8 mouse cellular contexts compared by ENCODE assay signal in the genomic region with DNA sequence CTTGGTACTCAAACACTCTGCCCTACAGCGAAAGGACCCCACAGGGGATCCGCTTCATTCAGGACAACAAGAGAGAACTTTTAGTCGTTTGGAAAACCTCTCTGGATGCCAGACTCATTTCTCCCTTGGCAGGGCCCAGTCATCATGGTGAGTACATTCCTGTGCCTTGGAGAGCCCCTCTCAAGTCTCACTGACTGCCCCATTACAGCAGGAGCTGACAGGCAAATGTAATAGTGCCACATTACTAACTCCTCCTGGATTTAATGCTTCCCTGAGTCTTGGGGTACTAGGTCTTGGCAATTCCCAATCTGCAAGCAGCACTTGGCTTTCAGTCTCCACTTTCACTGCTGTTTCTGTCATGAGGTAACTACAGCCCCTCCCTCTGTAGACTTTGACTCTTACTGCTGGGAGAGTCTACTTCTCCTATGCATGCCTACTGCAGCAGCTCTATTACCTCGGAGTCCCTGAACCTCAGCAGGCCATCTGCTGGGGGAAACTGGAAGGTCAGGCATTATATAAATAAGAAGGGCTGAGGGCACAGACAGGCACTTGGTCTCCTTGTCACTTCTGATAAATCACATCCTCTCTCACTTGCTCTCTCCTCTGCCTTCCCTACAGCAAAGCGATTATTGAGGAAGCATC.
A peak's percentile ranks its signal among the peaks of the same experiment; 100 is the strongest.
DNase-seq lines count a peak whose midpoint lies in the region; ATAC-seq and TF ChIP-seq lines count a peak whose summit lies in the region.

No protein-coding gene starts in this region.

- H3K9ac ChIP-seq in embryonic facial prominence, embryonic 14.5 days (ENCODE audit: low read depth, low read length): no peak overlapping the region
- H3K9ac ChIP-seq in lung, embryonic 14.5 days: no peak overlapping the region
- no peak overlapping the region for H3K9ac ChIP-seq in forebrain, embryonic 12.5 days

- peak; percentile 7 for DNase-seq in kidney, adult 2 months
- DNase-seq in kidney, adult 11 months: no peak
- no peak for DNase-seq in Patski (ENCODE audit: low read depth, low spot score)
- DNase-seq in embryonic facial prominence, embryonic 14.5 days (ENCODE audit: low spot score): peak; percentile 52
- peak; percentile 35 for DNase-seq in lung, embryonic 14.5 days
- no peak for DNase-seq in spleen, postnatal 10 days (ENCODE audit: low spot score in 2 of 2)
- no peak for DNase-seq in urinary bladder, adult 2 months (ENCODE audit: low spot score)

- H3K4me2 ChIP-seq in embryonic facial prominence, embryonic 14.5 days (ENCODE audit: low read depth, low read length): no peak overlapping the region
- H3K4me2 ChIP-seq in lung, embryonic 14.5 days: no peak overlapping the region
- H3K4me2 ChIP-seq in forebrain, embryonic 12.5 days: no peak overlapping the region

- TF ChIP-seq CTCF in kidney, adult 2 months (conservative IDR thresholded peaks at IDR 0.05; ENCODE audit: insufficient read depth, insufficient read length, low read depth, low read length): no peak; the same call in 1 of the 2 replicates
- peak; percentile 33 for TF ChIP-seq CTCF in Patski (IDR thresholded peaks at IDR 0.05)
- peak; percentile 45 for TF ChIP-seq CTCF in lung, embryonic 14.5 days (IDR thresholded peaks at IDR 0.05; ENCODE audit: low read depth)

- CTCF ChIA-PET in Patski (lab: Charles Lee): interaction anchor here (0.7 kb wide), 1 partner anchor 1254 kb away, joined by 3 read pairs; no protein-coding TSS in a partner anchor

- in situ Hi-C loops in Patski (cut with MboI; ENCODE audit: low pct_unique_long_range_greater_than_20kb): no loop called here

- H3K4me1 ChIP-seq in kidney, adult 2 months (ENCODE audit: control insufficient read depth, insufficient read depth, low read length): no peaks in the 10 kb centered on the region
- 0 out of 2 replicates have a peak, but pooled peaks cover 7% of the 10 kb centered on the region for H3K4me1 ChIP-seq in embryonic facial prominence, embryonic 14.5 days (ENCODE audit: control insufficient read depth, insufficient read depth, low read length)
- H3K4me1 ChIP-seq in lung, embryonic 14.5 days (ENCODE audit: insufficient read depth): no peaks in the 10 kb centered on the region; the same call in 1 of the 2 replicates
- peaks cover 7% of the 10 kb centered on the region; the same call in 1 of the 2 replicates for H3K4me1 ChIP-seq in forebrain, embryonic 12.5 days

- WGBS in kidney, adult 2 months: 50% methylated on average over 5 of the region's 5 CpGs
- WGBS in embryonic facial prominence, embryonic 14.5 days: 63% methylated on average over 5 of the region's 5 CpGs
- 40% methylated on average over 5 of the region's 5 CpGs for WGBS in lung, embryonic 14.5 days
- 72% methylated on average over 5 of the region's 5 CpGs for WGBS in forebrain, embryonic 12.5 days

- no peaks in the 10 kb centered on the region for H3K36me3 ChIP-seq in kidney, adult 2 months (ENCODE audit: control insufficient read depth, insufficient read depth, low read length)
- no peaks in the 10 kb centered on the region for H3K36me3 ChIP-seq in embryonic facial prominence, embryonic 14.5 days (ENCODE audit: control insufficient read depth, insufficient read depth, low read length)
- H3K36me3 ChIP-seq in lung, embryonic 14.5 days (ENCODE audit: insufficient read depth): no peaks in the 10 kb centered on the region
- no peaks in the 10 kb centered on the region for H3K36me3 ChIP-seq in forebrain, embryonic 12.5 days (replicated peaks)

- POLR2A ChIA-PET in Patski (lab: Charles Lee): no interaction called here

- H3K9me3 ChIP-seq in embryonic facial prominence, embryonic 14.5 days (ENCODE audit: control insufficient read depth, low read length): no peaks in the 10 kb centered on the region
- no peaks in the 10 kb centered on the region for H3K9me3 ChIP-seq in lung, embryonic 14.5 days (ENCODE audit: low read depth, low read length)
- no peaks in the 10 kb centered on the region for H3K9me3 ChIP-seq in forebrain, embryonic 12.5 days

- no peak overlapping the region for H3K4me3 ChIP-seq in kidney, adult 2 months (ENCODE audit: insufficient read depth, low read depth, low read length)
- H3K4me3 ChIP-seq in embryonic facial prominence, embryonic 14.5 days (ENCODE audit: low read depth, low read length): no peak overlapping the region
- no peak overlapping the region for H3K4me3 ChIP-seq in lung, embryonic 14.5 days (ENCODE audit: low read depth, low read length)
- no peak overlapping the region for H3K4me3 ChIP-seq in forebrain, embryonic 12.5 days (replicated peaks)

- no peak overlapping the region for H3K27ac ChIP-seq in kidney, adult 2 months (ENCODE audit: insufficient read depth, low read depth, low read length)
- no peak overlapping the region for H3K27ac ChIP-seq in embryonic facial prominence, embryonic 14.5 days (replicated peaks; ENCODE audit: low read depth, low read length)
- H3K27ac ChIP-seq in lung, embryonic 14.5 days (ENCODE audit: low read depth): no peak overlapping the region
- no peak overlapping the region for H3K27ac ChIP-seq in forebrain, embryonic 12.5 days

- no peaks in the 10 kb centered on the region for H3K27me3 ChIP-seq in kidney, adult 2 months (replicated peaks; ENCODE audit: control insufficient read depth, insufficient read depth, low read length)
- H3K27me3 ChIP-seq in Patski: no peaks in the 10 kb centered on the region
- no peaks in the 10 kb centered on the region for H3K27me3 ChIP-seq in embryonic facial prominence, embryonic 14.5 days (replicated peaks; ENCODE audit: control insufficient read depth, insufficient read depth, low read length)
- H3K27me3 ChIP-seq in lung, embryonic 14.5 days (ENCODE audit: insufficient read depth, low read length): no peaks in the 10 kb centered on the region
- H3K27me3 ChIP-seq in forebrain, embryonic 12.5 days: no peaks in the 10 kb centered on the region

- ATAC-seq in Patski: no peak
- ATAC-seq in embryonic facial prominence, embryonic 14.5 days (ENCODE audit: low read depth): no peak
- ATAC-seq in lung, embryonic 14.5 days (ENCODE audit: insufficient read depth): no peak
- no peak for ATAC-seq in forebrain, embryonic 12.5 days (ENCODE audit: low FRiP score)

- TF ChIP-seq POLR2A in kidney, adult 2 months (IDR thresholded peaks at IDR 0.05; ENCODE audit: low read depth, low read length): no peak

Comparison
In these comparisons a context has a peak if more than half of its experiments do, and no peak if none do; other contexts are left out.
1. DNase-seq: peak in kidney, adult 2 months (single experiment), embryonic facial prominence, embryonic 14.5 days (single experiment) and lung, embryonic 14.5 days (single experiment); none in kidney, adult 11 months (single experiment), Patski (single experiment), spleen, postnatal 10 days (0 of 2) and urinary bladder, adult 2 months (single experiment).